Mouse (Mus musculus) inflammation-experienced regulatory T-cells, adult 16 weeks (primary cell): ENCODE results near the gene Tmem184c. TPM values are rescaled to one million over a fixed set of nuclear protein-coding genes. Genes with fewer than 3 reads are reported as not detected.

ENCODE experiments used
- polyA plus RNA-seq: library from polyadenylated mRNA; unstranded; fragments of 100-300 nt; shearing (Covaris generic); gene quantifications from one replicate; pipeline ENCODE4 v1.2.1, GENCODE M21; 2017

Tmem184c gene
- 30.3 TPM for polyA plus RNA-seq

GRCm38 (mm10) chr8:77610374-77610969, at the start of gene Tmem184c:
Gene Tmem184c (minus strand): TSS chr8:77610698.

GRCm38 (mm10) chr8:77549121-77549706, 61.3 kb downstream of the Tmem184c start, which contains the start of gene Prmt9:
Gene Prmt9 (plus strand): TSS chr8:77549397.

Other genes with a start within 250 kb of the Tmem184c start
- gene Arhgap10, start 92.7 kb downstream of the Tmem184c start, polyA plus RNA-seq: 3.0 TPM
- 38.7 TPM for gene Prmt9, start 61.3 kb downstream of the Tmem184c start, polyA plus RNA-seq
- gene Ednra, start 113.8 kb upstream of the Tmem184c start, polyA plus RNA-seq: 0.11 TPM